Mouse (Mus musculus) kidney, embryonic 16.5 days (tissue): ENCODE measurements around the gene Abhd12b. TPM values are rescaled to one million over a fixed set of nuclear protein-coding genes. Genes with fewer than 3 reads are reported as not detected.

ENCODE experiments used
- ATAC-seq: fragments of 200-750 bp; cut with Nextera tagmentation; 2 replicates; pipeline ENCODE4 v1.8.0; 2017; ENCODE audit warnings: moderate TSS enrichment; ENCODE audit not compliant: low FRiP score, low TSS enrichment
- H3K27ac ChIP-seq: fragments of 300-500 bp; sonication (generic); 2 replicates; pipeline ENCODE4 v1.5.1; 2014; ENCODE audit warnings: low read length
- H3K27me3 ChIP-seq: fragments of 300-500 bp; sonication (generic); 2 replicates; pipeline ENCODE4 v1.6.1; 2014; ENCODE audit warnings: low read length, control low read depth, mixed read lengths; ENCODE audit not compliant: insufficient read depth
- H3K36me3 ChIP-seq: fragments of 300-500 bp; sonication (generic); 2 replicates; pipeline ENCODE4 v1.6.1; 2014; ENCODE audit warnings: low read length, control low read depth, mixed read lengths; ENCODE audit not compliant: insufficient read depth
- H3K4me1 ChIP-seq: fragments of 300-500 bp; sonication (generic); 2 replicates; pipeline ENCODE4 v1.6.1; 2014; ENCODE audit warnings: low read length, control low read depth, mixed read lengths; ENCODE audit not compliant: insufficient read depth
- H3K4me2 ChIP-seq: fragments of 300-500 bp; sonication (generic); replicated peaks from 2 replicates; pipeline ENCODE4 v1.6.1; 2014; ENCODE audit warnings: low read depth, low read length
- H3K4me3 ChIP-seq: fragments of 300-500 bp; sonication (generic); 2 replicates; pipeline ENCODE4 v1.5.1; 2014; ENCODE audit warnings: mild to moderate bottlenecking, low read length
- H3K9ac ChIP-seq: fragments of 300-500 bp; sonication (generic); replicated peaks from 2 replicates; pipeline ENCODE4 v1.6.1; 2014; ENCODE audit warnings: low read length
- H3K9me3 ChIP-seq: fragments of 300-500 bp; sonication (generic); 2 replicates; pipeline ENCODE4 v1.6.1; 2016; ENCODE audit warnings: low read length, control low read depth
- WGBS: fragments of 180-500 bp; shearing (Covaris S2); extraction: QIAGEN DNeasy Blood & Tissue Kit; methylation state at CpG from one replicate; pipeline ENCODE4 v1.1.7; 2014; 5-methylcytosine and 5-hydroxymethylcytosine counted together
- polyA plus RNA-seq: library from polyadenylated mRNA; unstranded; fragments of >200 nt; fragmentation: Nextera tagmentation; extraction: Ambion mirVana; gene quantifications from 2 replicates; pipeline ENCODE4 v1.2.1, GENCODE M21; 2015

The Abhd12b gene
- polyA plus RNA-seq, 1 experiment from 2014 or later, result 0.17 TPM

DNA sequence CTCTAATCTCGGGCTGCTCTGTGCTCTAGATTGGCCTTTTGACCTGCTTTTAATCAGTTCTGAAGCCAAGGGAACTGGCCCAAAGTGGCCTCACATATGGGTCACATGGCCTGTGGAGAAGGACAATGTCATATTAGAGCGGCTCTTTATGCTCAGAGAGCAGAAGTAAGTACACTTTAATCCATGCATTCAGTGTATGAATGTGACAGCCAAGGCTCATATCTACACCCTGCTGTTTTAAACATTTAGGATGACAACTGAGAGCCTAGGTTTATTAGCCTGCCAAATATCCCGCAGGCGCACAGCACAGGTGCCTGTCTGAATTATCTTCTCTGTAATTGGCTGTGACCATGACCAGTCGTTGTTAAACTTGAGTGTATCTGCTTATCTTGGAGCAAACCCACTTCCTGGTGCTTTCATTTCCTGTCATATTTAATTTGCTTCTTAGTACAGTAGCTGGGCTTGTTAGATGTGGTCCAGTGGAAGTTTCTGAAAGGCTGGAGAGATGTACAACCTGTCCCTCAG is 78.1 kb downstream of the Abhd12b start:
- Histone ChIP-seq H3K4me3 (no peak overlapping the region), H3K36me3 (no peaks in the 10 kb centered on the region), H3K9me3 (no peaks in the 10 kb centered on the region), H3K4me2 (no peak overlapping the region), H3K4me1 (peaks cover 15% of the 10 kb centered on the region), H3K9ac (no peak overlapping the region), H3K27ac (no peak overlapping the region), H3K27me3 (no peaks in the 10 kb centered on the region)
- ATAC-seq, result no peak
- 51% methylated on average over 5 of the region's 5 CpGs for WGBS

Other genes starting within 250 kb of the Abhd12b start
- 0.80 and 1.4 TPM in 2 replicates for gene Sav1, start 167.1 kb upstream of the Abhd12b start, polyA plus RNA-seq
- 12.0 and 13.4 TPM in 2 replicates for gene Nin, start 40.4 kb upstream of the Abhd12b start, polyA plus RNA-seq
- 47.9 and 49.1 TPM in 2 replicates for gene Pygl, start 77.3 kb downstream of the Abhd12b start, polyA plus RNA-seq
- gene Trim9, start 193.5 kb downstream of the Abhd12b start, polyA plus RNA-seq, result 2.2 and 2.6 TPM in 2 replicates